Mouse (Mus musculus): ENCODE measurements around the gene Ndufaf2.
A peak's percentile ranks its signal among the peaks of the same experiment; 100 is the strongest.

Gene Ndufaf2

GRCm38 (mm10) chr13:108025802-108026201 is 132.6 kb downstream of the Ndufaf2 start:
- DNase-seq: no peak

- DNase-seq: no peak
These were observed 141.1 kb downstream of the Ndufaf2 start for GRCm38 (mm10) chr13:108017349-108017748.

- DNase-seq: no peak
These were observed 143.3 kb downstream of the Ndufaf2 start for GRCm38 (mm10) chr13:108015166-108015565.

- peak; percentile 43 to 86 for DNase-seq
These were observed 144.6 kb downstream of the Ndufaf2 start for GRCm38 (mm10) chr13:108013839-108014238.

DNA sequence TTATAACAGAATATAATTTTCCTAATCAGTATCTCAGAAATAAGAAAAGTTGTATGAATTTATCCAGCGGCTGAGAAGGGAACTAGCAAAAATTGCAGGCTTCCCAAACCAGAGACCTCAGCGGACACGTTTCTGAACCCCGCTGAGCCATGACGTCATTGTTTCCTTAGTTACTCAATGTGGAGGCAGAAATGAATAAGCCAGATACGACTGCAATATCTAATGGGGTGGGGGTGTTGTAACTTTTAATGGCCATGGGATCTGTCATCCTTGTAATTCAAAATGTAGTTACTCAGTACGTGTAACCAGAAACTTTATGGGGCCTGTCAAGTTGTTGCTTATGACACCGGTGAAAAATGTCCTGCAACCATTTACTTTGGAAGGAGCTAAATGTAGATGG is 145.3 kb downstream of the Ndufaf2 start:
- no peak for DNase-seq

DNA sequence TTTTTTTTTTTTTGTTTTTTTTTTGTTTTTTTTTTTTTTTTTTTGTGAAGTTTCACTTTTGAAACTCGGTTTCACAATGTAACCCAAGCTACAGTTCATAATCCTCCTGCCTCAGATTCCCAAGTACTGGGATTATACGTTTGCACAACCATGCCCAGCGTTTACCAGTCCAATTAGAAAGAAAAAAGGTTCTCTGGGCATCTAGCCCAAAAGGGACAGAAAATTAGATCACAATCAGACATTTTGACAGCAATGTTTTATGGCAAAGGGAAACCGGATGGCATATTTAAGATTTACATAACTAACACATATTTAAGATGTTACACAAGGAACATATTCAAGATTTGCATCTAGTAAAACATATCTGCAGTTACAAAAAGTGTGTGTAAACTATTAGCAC is 150.6 kb downstream of the Ndufaf2 start:
- DNase-seq: no peak

GRCm38 (mm10) chr13:107996301-107996700 is 162.1 kb downstream of the Ndufaf2 start:
- DNase-seq: no peak

DNA sequence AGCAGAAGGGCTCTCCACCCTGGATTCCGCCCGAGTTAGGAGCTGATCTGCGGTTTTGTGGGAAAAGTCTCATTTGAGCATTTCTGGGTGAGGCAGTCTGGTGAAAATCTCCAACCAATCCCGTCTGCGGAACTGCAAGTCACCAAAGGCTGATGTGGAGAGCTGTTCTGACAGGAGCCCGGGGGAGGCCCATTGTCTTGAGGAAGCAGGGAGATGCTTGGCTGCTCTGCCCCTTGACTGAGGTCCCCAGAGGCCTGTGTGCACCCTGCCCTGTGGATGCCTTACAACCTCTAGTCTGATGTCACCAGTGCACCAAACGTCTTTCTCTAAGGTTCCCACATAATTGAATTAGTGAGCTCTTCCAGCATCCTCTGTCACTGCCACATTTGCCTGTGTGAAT is 163.2 kb downstream of the Ndufaf2 start:
- DNase-seq: no peak

- DNase-seq: no peak
These were observed 165.8 kb downstream of the Ndufaf2 start for GRCm38 (mm10) chr13:107992573-107992972.

- DNase-seq: no peak
These were observed 173.8 kb downstream of the Ndufaf2 start for GRCm38 (mm10) chr13:107984641-107985040.

GRCm38 (mm10) chr13:107984186-107984585 is 174.2 kb downstream of the Ndufaf2 start:
- DNase-seq: no peak

GRCm38 (mm10) chr13:107983231-107983847 is 175.1 kb downstream of the Ndufaf2 start:
- no peak for DNase-seq

DNA sequence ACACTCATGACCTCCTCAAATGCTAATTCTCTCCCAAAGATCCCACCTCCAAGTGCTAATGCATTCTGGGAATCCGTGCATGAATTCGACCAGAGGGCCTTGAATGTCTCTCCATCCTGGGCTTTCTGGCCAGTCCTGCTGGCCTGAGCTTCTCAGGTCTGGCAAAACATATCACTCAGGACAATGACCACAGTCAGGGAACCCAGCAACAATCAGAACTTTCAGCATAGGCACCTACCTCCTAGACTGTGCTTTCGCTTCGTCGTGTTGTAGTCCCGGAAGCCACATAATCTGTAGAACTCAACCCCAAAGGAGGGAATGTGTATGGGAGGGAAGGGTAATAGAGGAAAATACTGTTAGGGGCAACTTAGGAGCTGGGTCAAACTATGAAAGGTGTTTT is 179.0 kb downstream of the Ndufaf2 start:
- DNase-seq: no peak

GRCm38 (mm10) chr13:107976886-107977656 is 181.4 kb downstream of the Ndufaf2 start:
- no peak for DNase-seq

DNA sequence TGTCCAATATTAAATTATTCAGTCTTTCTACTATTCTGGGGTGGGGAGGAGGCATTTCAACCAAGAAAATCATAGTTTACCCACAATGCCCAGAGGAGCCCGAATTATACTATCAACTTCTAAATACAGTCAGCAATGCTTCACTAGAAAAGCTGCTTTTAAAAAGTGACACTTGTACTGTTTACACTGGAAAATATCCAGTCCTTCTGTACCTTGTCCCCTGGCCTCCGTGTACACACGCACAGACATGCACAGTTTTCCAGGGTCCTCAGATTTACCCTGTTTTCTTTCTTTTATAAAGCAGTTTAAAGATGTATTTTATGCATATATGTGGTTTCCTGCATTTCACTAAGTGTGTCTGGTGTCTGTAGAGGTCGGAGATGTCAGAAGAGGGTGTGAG is 186.0 kb downstream of the Ndufaf2 start:
- no peak for DNase-seq

DNA sequence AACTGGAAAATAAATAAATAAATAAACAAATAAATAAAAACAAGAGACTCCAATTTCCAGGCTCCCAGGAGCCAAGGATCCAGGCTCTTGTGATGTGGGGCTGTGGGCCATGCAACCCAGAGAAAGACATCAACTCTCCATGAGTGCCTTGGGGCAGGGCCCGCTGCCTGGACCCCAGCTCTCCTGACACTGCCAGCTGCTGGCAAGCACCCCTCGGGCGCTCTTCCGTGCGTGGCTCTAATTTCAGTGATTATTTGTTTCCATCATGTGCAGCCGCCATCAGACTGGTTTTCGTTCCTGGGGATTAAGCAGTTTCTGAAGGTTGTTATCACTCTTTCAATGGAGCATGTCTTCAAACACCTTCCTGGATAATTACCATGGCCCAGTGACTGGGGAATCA is 186.6 kb downstream of the Ndufaf2 start:
- no peak for DNase-seq

GRCm38 (mm10) chr13:107970422-107971142 is 187.8 kb downstream of the Ndufaf2 start:
- peak in 1 of 2 experiments; percentile 57 for DNase-seq

DNA sequence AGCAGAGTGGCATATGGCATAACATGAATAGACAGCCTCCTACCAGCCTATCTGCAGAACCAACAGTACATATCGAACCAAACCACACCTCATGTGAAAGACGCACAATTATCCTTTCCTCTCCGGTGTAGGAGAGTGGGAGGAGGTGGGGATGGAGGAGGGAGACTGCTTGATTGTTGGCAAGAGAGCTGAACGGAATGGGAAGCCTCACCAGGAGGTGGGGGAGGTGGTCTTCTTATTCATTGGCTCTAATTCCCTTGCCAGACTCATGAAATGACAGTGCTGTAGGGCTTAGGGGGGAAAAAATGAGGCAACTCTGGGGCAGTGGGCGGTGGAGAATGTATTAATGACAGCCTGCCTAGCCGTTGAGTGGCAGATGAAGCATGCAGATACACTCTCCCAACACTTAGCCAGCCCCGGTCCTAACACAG is 188.4 kb downstream of the Ndufaf2 start:
- DNase-seq: no peak

DNA sequence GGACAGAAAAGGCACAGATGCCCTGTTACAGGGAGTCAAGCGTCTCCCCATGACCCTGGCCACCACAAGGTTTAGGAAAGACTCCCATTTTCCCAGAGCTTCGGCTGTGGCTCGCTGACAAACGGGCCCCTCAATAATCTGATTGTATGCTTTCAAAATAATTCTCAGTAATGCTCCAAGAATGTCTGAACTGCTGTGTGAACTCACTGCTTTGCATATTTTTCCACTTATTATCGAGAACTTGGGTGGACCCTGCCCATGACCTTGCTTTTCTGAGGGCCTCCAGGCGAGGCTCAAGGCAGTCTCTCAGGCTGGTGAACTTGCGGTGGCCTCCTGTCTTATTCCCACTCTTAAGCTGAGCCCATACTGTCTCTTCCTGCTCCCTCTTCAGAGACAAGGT is 193.8 kb downstream of the Ndufaf2 start:
- no peak for DNase-seq

- DNase-seq: peak; percentile 29 to 39
These were observed 195.0 kb downstream of the Ndufaf2 start for GRCm38 (mm10) chr13:107963471-107963870.

DNA sequence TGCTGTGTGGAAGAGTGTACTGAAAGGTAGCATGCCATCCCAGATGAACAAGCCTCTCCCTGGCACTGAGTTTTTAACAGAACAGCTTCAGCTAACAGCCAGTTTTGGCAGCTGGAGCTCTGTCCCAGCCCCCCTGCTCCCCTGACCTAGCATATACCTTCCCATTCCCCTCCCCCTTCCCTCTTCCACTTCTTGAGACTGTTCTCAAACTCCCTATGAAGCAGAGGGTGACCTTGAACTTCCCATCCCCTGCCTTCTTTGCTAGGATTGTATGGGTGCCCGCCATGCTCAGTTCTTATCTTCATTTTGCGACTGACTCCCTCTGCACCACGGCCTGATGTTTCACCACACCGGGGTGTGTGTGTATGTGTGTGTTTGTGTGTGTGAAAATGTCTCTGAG is 195.7 kb downstream of the Ndufaf2 start:
- no peak for DNase-seq

DNA sequence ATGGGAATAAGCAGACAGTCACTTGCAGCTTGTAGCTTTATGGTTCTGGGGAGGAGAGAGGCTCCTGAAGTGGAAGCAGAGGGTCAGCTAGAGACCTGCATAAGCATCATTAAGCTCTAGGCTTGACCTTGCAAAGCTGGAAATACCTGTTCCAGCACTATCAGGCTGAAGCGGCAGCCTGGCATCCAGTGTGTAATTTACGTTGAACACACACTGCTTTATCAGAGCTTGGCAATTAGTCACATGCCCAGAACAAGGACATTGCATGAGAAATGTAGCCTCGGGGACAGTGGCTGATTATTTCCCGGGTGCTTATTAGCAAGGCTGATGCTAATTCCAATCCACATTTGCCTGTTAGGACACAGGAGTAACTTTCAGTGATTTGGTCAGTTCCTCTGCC is 196.5 kb downstream of the Ndufaf2 start:
- peak; percentile 46 to 65 for DNase-seq

- DNase-seq: peak; percentile 41 to 56
These were observed 196.9 kb downstream of the Ndufaf2 start for GRCm38 (mm10) chr13:107961501-107961900.

GRCm38 (mm10) chr13:107960549-107960948 is 197.9 kb downstream of the Ndufaf2 start:
- no peak for DNase-seq
